Mouse (Mus musculus) layer of hippocampus, adult 11-12 months (tissue): ENCODE data around the gene Arpc5.

Experiments
- DNase-seq: peaks from one replicate; pipeline ENCODE4 v3.0.0; 2022; ENCODE audit warnings: low spot score

Gene Arpc5

DNA sequence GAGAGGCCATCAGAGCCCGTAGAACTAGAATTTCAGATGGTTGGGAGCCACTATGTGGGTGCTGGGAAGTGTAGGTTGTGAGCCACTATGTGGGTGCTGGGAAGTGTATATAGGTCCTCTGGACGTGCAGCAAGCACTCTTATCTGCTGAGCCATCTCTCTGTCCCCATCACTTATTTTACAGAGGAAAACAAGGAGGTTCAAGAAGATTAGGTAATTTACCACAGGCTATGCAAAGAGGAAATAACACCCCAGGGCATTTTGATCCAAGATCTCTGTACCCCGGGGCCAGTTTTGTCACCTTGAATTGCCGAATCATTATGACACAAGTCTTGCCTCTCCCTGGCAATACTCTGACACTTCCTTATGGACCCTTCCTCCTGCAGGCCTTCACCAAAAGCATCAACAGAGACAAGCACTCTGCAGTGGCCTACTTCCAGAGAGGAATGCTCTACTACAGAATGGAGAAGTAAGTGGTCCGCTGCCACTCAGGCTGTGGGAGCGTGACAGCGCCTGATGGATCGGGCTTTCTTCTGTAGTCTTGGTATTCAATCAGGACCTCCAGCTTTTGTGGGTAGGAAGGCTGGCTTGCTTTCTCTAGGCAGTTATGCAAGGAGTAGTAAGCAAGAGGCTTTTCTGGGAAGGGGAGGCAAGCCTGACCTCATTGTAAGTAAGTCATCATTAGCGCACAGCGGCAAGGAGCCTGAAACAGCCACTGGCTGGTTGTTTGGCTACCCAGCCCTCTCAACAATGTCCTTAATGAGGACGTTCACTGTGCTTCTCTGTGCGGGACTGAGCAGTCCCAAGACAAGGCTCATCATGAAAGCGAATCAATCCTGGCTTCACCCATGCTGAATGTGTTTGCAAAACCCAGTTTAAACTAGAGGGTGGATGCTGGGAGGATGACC, 44.4 kb downstream of the Arpc5 start:
- no peak for DNase-seq

GRCm38 (mm10) chr1:152815265-152815701, 48.9 kb downstream of the Arpc5 start:
- no peak for DNase-seq

DNA sequence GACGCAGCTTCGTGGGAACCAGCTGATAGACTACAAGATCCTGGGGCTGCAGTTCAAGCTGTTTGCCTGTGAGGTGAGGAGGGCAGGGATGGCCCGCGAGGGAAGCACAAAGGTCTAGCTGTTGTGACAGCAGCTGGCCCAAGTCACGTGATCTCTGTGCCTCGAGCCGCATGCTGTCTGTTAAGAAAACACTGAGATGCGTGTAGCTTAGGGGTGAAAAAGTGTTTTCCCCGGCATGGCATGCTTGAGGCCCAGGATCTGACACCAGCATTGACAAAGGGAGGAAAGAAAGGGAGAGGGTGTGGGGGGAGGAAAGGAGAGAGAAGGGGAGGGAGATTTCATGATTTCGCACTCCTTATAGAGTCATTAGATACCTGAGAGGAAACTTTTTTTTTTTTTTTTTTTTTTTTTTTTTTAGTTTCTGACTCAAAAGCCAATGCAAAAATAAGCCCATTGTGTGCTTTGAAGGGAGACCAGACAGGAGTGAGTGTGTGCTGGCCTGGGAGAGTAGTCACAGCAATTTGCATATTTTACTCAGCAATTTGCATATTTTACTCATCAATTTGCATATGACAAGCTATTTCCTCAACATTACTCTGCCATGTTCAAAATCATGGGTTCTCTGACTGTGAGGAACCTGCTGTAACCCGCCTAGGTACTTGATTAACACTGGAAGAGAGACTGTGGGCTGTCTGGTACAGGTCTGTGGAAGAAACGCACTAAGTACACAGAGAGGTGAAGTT, 50.9 kb downstream of the Arpc5 start:
- DNase-seq = no peak

GRCm38 (mm10) chr1:152817794-152818193, 51.5 kb downstream of the Arpc5 start:
- DNase-seq = no peak

- no peak for DNase-seq
These were observed 53.2 kb downstream of the Arpc5 start for GRCm38 (mm10) chr1:152819558-152819957.

- DNase-seq = no peak
These were observed 54.8 kb downstream of the Arpc5 start for GRCm38 (mm10) chr1:152820911-152821695.

DNA sequence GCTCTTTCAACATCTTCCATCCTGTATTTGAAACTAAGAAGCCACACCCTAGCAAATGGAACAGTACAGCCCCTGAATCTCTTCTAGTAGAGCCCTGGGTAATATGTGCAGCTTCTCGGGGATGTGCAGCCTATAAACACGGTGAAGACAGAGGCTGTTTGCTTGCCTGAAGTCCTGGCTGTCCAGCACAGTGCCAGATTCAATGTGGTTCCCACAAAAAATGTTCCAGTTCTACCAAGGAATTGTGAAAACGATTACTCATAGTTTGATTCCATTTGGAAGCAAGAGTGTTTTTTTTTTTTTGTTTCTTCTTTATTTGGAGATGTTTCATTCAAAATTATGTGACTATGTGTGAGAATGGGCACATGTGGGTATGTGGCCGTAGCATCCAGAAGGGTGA, 55.4 kb downstream of the Arpc5 start:
- no peak for DNase-seq

GRCm38 (mm10) chr1:152824206-152824605, 57.9 kb downstream of the Arpc5 start:
- DNase-seq = no peak
